Comparison of ENCODE assay signal across 7 mouse cellular contexts in genomic region chr5:115475337-115476106, GRCm38 (mm10). TPM values are rescaled to one million over a fixed set of nuclear protein-coding genes. Genes with fewer than 3 reads are reported as not detected.
DNase-seq lines count a peak whose midpoint lies in the region; ATAC-seq and TF ChIP-seq lines count a peak whose summit lies in the region.

No protein-coding gene starts in this region.

- no peaks in the 10 kb centered on the region for H3K27me3 ChIP-seq in E14TG2a.4 (ENCODE audit: insufficient read depth, low read length)
- no peaks in the 10 kb centered on the region for H3K27me3 ChIP-seq in embryonic facial prominence, embryonic 14.5 days (replicated peaks; ENCODE audit: control insufficient read depth, insufficient read depth, low read length)
- peaks cover 13% of the 10 kb centered on the region for H3K27me3 ChIP-seq in hindbrain, embryonic 12.5 days
- peaks cover 6% of the 10 kb centered on the region; the same call in 1 of the 2 replicates for H3K27me3 ChIP-seq in midbrain, embryonic 13.5 days

- H3K9ac ChIP-seq in embryonic facial prominence, embryonic 14.5 days (ENCODE audit: low read depth, low read length), result peak overlapping the region; percentile 54
- H3K9ac ChIP-seq in hindbrain, embryonic 12.5 days, result peak overlapping the region; percentile 36; the same call in 1 of the 2 replicates
- H3K9ac ChIP-seq in midbrain, embryonic 13.5 days (replicated peaks), result peak overlapping the region; percentile 58; the same call in 1 of the 2 replicates

- no peak overlapping the region for H3K27ac ChIP-seq in embryonic facial prominence, embryonic 14.5 days (replicated peaks; ENCODE audit: low read depth, low read length)
- H3K27ac ChIP-seq in hindbrain, embryonic 12.5 days, result no peak overlapping the region
- peak overlapping the region; percentile 71 for H3K27ac ChIP-seq in midbrain, embryonic 13.5 days

- peaks cover 84% of the 10 kb centered on the region for H3K4me1 ChIP-seq in E14TG2a.4 (replicated peaks; ENCODE audit: low read depth, low read length)
- peaks cover 9% of the 10 kb centered on the region for H3K4me1 ChIP-seq in embryonic facial prominence, embryonic 14.5 days (ENCODE audit: control insufficient read depth, insufficient read depth, low read length)
- peaks cover 18% of the 10 kb centered on the region for H3K4me1 ChIP-seq in hindbrain, embryonic 12.5 days
- peaks cover 13% of the 10 kb centered on the region for H3K4me1 ChIP-seq in midbrain, embryonic 13.5 days (replicated peaks)

- H3K36me3 ChIP-seq in E14TG2a.4 (ENCODE audit: insufficient read depth, low read length), result peaks cover 58% of the 10 kb centered on the region
- peaks cover 13% of the 10 kb centered on the region for H3K36me3 ChIP-seq in embryonic facial prominence, embryonic 14.5 days (ENCODE audit: control insufficient read depth, insufficient read depth, low read length)
- no peaks in the 10 kb centered on the region for H3K36me3 ChIP-seq in hindbrain, embryonic 12.5 days
- H3K36me3 ChIP-seq in midbrain, embryonic 13.5 days, result peaks cover 11% of the 10 kb centered on the region; the same call in 1 of the 2 replicates

- peak; percentile 93 for DNase-seq in R1 (ENCODE audit: low read depth, low spot score)
- peak; percentile 91 for DNase-seq in embryonic facial prominence, embryonic 14.5 days (ENCODE audit: low spot score)
- DNase-seq in left cerebral cortex, postnatal 4 days, result peak; percentile 43
- no peak for DNase-seq in urinary bladder, adult 2 months (ENCODE audit: low spot score)

- H3K4me2 ChIP-seq in embryonic facial prominence, embryonic 14.5 days (ENCODE audit: low read depth, low read length), result peak overlapping the region; percentile 52
- peak overlapping the region; percentile 57 for H3K4me2 ChIP-seq in hindbrain, embryonic 12.5 days (replicated peaks)
- H3K4me2 ChIP-seq in midbrain, embryonic 13.5 days (replicated peaks), result peak overlapping the region; percentile 54

- intact Hi-C loops in left cerebral cortex, postnatal 4 days (cut with DNase I), result no loop called here

- TF ChIP-seq CTCF in E14TG2a.4 (conservative IDR thresholded peaks at IDR 0.05; ENCODE audit: low read length), result no peak

- no peaks in the 10 kb centered on the region for H3K9me3 ChIP-seq in E14TG2a.4 (ENCODE audit: low read length)
- H3K9me3 ChIP-seq in embryonic facial prominence, embryonic 14.5 days (ENCODE audit: control insufficient read depth, low read length), result no peaks in the 10 kb centered on the region
- no peaks in the 10 kb centered on the region for H3K9me3 ChIP-seq in hindbrain, embryonic 12.5 days (replicated peaks)
- no peaks in the 10 kb centered on the region for H3K9me3 ChIP-seq in midbrain, embryonic 13.5 days

- peak overlapping the region; percentile 75 for H3K4me3 ChIP-seq in E14TG2a.4 (replicated peaks; ENCODE audit: low read length)
- peak overlapping the region; percentile 39 for H3K4me3 ChIP-seq in embryonic facial prominence, embryonic 14.5 days (ENCODE audit: low read depth, low read length)
- peak overlapping the region; percentile 29 for H3K4me3 ChIP-seq in hindbrain, embryonic 12.5 days
- peak overlapping the region; percentile 41 for H3K4me3 ChIP-seq in midbrain, embryonic 13.5 days (replicated peaks)

- peak; percentile 88 for ATAC-seq in embryonic facial prominence, embryonic 14.5 days (ENCODE audit: low read depth)
- ATAC-seq in hindbrain, embryonic 12.5 days (ENCODE audit: low FRiP score), result peak; percentile 86
- peak; percentile 83 for ATAC-seq in midbrain, embryonic 13.5 days

- WGBS in embryonic facial prominence, embryonic 14.5 days, result 9% methylated on average over 22 of the region's 22 CpGs
- 12% methylated on average over 22 of the region's 22 CpGs for WGBS in hindbrain, embryonic 12.5 days
- 5% methylated on average over 22 of the region's 22 CpGs for whole genome bisulfite sequencing in midbrain, embryonic 13.5 days

RNA-seq across cellular contexts. Expression of gene Sirt4, which starts 9.0 kb away (rescaled TPM):
- 13.9 and 20.3 TPM in 2 replicates for polyA plus RNA-seq in embryonic facial prominence, embryonic 14.5 days (2014; fragmentation: Nextera tagmentation; extraction: Ambion mirVana)
- polyA plus RNA-seq in hindbrain, embryonic 12.5 days (2016; fragmentation: Nextera tagmentation; extraction: Ambion mirVana), result 23.1 and 24.7 TPM in 2 replicates
- 10 to 100 TPM; 28.4 to 31.5 TPM for total RNA-seq in left cerebral cortex, postnatal 4 days (2021)
- polyA plus RNA-seq in midbrain, embryonic 13.5 days (2015; fragmentation: Nextera tagmentation; extraction: Ambion mirVana), result 26.1 and 28.7 TPM in 2 replicates
- polyA plus RNA-seq in urinary bladder, adult 2 months (2012; rRNA removed), result 56.1 and 75.8 TPM in 2 replicates

RNA-seq across cellular contexts. Expression of gene Pla2g1b, which starts 9.5 kb away (rescaled TPM):
- polyA plus RNA-seq in embryonic facial prominence, embryonic 14.5 days (2014; fragmentation: Nextera tagmentation; extraction: Ambion mirVana), result not detected in 2 replicates
- polyA plus RNA-seq in hindbrain, embryonic 12.5 days (2016; fragmentation: Nextera tagmentation; extraction: Ambion mirVana), result not detected in 2 replicates
- total RNA-seq in left cerebral cortex, postnatal 4 days (2021), result not detected
- polyA plus RNA-seq in midbrain, embryonic 13.5 days (2015; fragmentation: Nextera tagmentation; extraction: Ambion mirVana), result not detected in 2 replicates
- polyA plus RNA-seq in urinary bladder, adult 2 months (2012; rRNA removed), result not detected in 2 replicates

RNA-seq across cellular contexts. Expression of gene Pxn, which starts 31.0 kb away (rescaled TPM):
- 28.6 and 28.8 TPM in 2 replicates for polyA plus RNA-seq in embryonic facial prominence, embryonic 14.5 days (2014; fragmentation: Nextera tagmentation; extraction: Ambion mirVana)
- polyA plus RNA-seq in hindbrain, embryonic 12.5 days (2016; fragmentation: Nextera tagmentation; extraction: Ambion mirVana), result 34.0 and 39.2 TPM in 2 replicates
- 10 to 100 TPM; 23.9 to 24.7 TPM for total RNA-seq in left cerebral cortex, postnatal 4 days (2021)
- 16.2 and 18.3 TPM in 2 replicates for polyA plus RNA-seq in midbrain, embryonic 13.5 days (2015; fragmentation: Nextera tagmentation; extraction: Ambion mirVana)
- 68.7 and 73.4 TPM in 2 replicates for polyA plus RNA-seq in urinary bladder, adult 2 months (2012; rRNA removed)

RNA-seq across cellular contexts. Expression of gene Msi1, which starts 46.1 kb away (rescaled TPM):
- polyA plus RNA-seq in embryonic facial prominence, embryonic 14.5 days (2014; fragmentation: Nextera tagmentation; extraction: Ambion mirVana), result 16.0 and 16.2 TPM in 2 replicates
- polyA plus RNA-seq in hindbrain, embryonic 12.5 days (2016; fragmentation: Nextera tagmentation; extraction: Ambion mirVana), result 128 and 131 TPM in 2 replicates
- total RNA-seq in left cerebral cortex, postnatal 4 days (2021), result 100 to 1,000 TPM; 110 to 114 TPM
- polyA plus RNA-seq in midbrain, embryonic 13.5 days (2015; fragmentation: Nextera tagmentation; extraction: Ambion mirVana), result 112 and 133 TPM in 2 replicates
- polyA plus RNA-seq in urinary bladder, adult 2 months (2012; rRNA removed), result 1.7 and 3.0 TPM in 2 replicates
